Mouse (Mus musculus) right cerebral cortex, adult 18-20 months (tissue): ENCODE measurements around the gene Vac14.

Experiments used
- DNase-seq: peaks from one replicate; pipeline ENCODE4 v3.0.0; 2022; ENCODE audit warnings: mixed read lengths

Gene Vac14

GRCm38 (mm10) chr8:110754713-110755112 is 136.3 kb downstream of the Vac14 start:
- peak; percentile 71 for DNase-seq

GRCm38 (mm10) chr8:110755511-110756170 is 137.3 kb downstream of the Vac14 start:
- DNase-seq = peak; percentile 81

- no peak for DNase-seq
Measured at GRCm38 (mm10) chr8:110756196-110756595, 137.8 kb downstream of the Vac14 start.

GRCm38 (mm10) chr8:110760280-110760940 is 142.0 kb downstream of the Vac14 start:
- DNase-seq = no peak

GRCm38 (mm10) chr8:110761185-110761584 is 142.8 kb downstream of the Vac14 start:
- no peak for DNase-seq

GRCm38 (mm10) chr8:110761988-110762387 is 143.6 kb downstream of the Vac14 start:
- no peak for DNase-seq

GRCm38 (mm10) chr8:110764671-110765070 is 146.3 kb downstream of the Vac14 start:
- DNase-seq = no peak

- DNase-seq = no peak
Measured at GRCm38 (mm10) chr8:110767261-110767660, 148.9 kb downstream of the Vac14 start.
